Mouse (Mus musculus) liver, adult 2 months (tissue): ENCODE measurements around the gene BC003965.

ENCODE experiments used
- CTCF ChIP-seq: fragments of 200-500 bp; IDR thresholded peaks from 2 replicates; pipeline ENCODE4 v1.5.1; 2011; ENCODE audit warnings: low read depth, low read length, control low read depth
- POLR2A ChIP-seq: fragments of 200-500 bp; IDR thresholded peaks from 2 replicates; pipeline ENCODE4 v1.6.1; 2011; ENCODE audit warnings: low read length, control low read depth; ENCODE audit not compliant: insufficient read depth; ENCODE audit errors: extremely low read depth

DNA sequence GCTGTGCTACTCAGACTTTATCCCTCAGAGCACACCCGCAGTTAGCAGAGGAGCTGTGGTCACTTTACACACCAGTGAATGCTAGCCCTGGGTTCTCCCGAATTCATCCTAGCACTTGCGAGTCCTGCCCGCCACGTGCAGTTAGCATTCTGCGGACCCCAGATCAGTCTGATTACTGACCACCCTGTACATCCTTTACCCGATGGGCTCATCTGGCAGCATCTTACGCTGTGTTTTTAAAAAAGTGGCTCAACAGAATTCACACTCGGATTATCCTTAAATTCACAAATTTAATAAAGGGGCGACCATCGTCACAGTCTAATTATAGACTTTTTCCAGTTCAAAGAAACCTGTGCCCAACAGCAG lies 3.4 kb downstream of the BC003965 start:
- TF ChIP-seq CTCF (no peak), POLR2A (no peak)
